Mouse (Mus musculus) liver, postnatal 0 days (tissue): ENCODE data around the gene Drg2.

Experiments
- CTCF ChIP-seq: sonication (generic); IDR thresholded peaks from 2 replicates; pipeline ENCODE4 v1.5.1; 2016; ENCODE audit warnings: antibody characterized with exemption, low read depth
- EP300 ChIP-seq: IDR thresholded peaks from 2 replicates; pipeline ENCODE4 v1.6.1; 2016; ENCODE audit warnings: antibody characterized with exemption, low read depth, mild to moderate bottlenecking

DNA sequence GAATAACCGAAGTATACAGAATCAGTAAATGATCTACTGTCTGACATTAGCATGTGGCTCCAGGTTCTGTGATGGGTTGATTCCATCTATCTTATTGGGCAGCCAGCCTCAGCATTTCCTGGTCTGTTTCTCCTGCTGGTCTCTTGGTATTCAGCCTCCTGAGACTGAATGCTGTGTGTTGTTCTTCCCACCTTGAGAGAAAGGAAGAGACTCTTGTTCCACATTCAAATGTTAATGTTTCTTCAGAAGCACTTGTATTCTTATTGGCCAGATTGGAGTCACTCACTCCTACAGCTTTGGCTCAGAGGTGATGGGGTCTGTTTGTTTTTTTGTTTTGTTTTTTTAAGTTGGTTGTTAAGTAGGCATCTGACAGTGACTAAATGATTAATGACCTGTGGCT is 31.4 kb upstream of the Drg2 start:
- TF ChIP-seq CTCF (no peak), EP300 (no peak)
